Mouse (Mus musculus): ENCODE measurements around the gene Hmbs. TPM values are rescaled to one million over a fixed set of nuclear protein-coding genes. Genes with fewer than 3 reads are reported as not detected.

Hmbs gene
- polyA plus RNA-seq (2017; shearing (Covaris generic)) = 16.5 TPM

GRCm38 (mm10) chr9:44343781-44344421 is at the start of gene Hmbs:
Hmbs (minus strand) TSS chr9:44344228.

GRCm38 (mm10) chr9:44379054-44379834 is 35.2 kb upstream of the Hmbs start, which contains the start of gene Hyou1:
Hyou1 (plus strand) TSS chr9:44379490.

GRCm38 (mm10) chr9:44361190-44361917 is 17.3 kb upstream of the Hmbs start, which contains the start of gene Vps11:
Vps11 (minus strand) TSS chr9:44361670.

DNA sequence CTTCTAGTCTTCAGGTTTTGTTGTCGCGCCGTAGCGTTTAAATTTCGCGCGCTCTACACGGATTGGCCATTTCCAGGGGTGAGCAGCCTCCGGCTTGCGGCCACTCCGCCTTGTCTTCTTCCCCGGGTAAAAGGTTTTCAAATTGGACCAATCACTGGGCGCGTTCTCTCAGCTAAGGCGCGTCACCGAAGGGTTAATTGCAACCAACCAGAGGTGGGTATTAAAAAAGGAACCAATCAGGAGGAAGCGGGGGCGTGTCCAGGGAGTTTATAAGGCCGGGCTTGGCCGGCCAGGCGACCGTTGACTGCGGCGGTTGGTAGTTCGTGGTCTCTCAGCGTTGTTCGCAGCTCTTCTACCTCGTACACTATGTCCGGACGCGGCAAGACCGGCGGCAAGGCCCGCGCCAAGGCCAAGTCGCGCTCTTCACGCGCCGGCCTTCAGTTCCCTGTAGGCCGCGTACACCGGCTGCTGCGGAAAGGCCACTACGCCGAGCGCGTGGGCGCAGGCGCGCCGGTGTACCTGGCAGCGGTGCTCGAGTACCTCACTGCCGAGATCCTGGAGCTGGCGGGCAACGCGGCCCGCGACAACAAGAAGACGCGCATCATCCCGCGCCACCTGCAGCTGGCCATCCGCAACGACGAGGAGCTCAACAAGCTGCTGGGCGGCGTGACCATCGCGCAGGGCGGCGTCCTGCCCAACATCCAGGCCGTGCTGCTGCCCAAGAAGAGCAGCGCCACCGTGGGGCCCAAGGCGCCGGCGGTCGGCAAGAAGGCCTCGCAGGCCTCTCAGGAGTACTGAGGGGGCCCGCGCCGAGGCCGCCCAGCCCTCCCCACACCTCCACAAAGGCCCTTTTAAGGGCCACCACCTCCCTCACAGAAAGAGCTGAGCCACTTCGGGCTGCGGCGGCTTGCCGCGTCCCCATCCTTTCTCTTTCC is 9.4 kb downstream of the Hmbs start, which contains the start of gene H2afx:
H2afx (plus strand) TSS at position 299 of the 935 bp plus-strand sequence.

DNA sequence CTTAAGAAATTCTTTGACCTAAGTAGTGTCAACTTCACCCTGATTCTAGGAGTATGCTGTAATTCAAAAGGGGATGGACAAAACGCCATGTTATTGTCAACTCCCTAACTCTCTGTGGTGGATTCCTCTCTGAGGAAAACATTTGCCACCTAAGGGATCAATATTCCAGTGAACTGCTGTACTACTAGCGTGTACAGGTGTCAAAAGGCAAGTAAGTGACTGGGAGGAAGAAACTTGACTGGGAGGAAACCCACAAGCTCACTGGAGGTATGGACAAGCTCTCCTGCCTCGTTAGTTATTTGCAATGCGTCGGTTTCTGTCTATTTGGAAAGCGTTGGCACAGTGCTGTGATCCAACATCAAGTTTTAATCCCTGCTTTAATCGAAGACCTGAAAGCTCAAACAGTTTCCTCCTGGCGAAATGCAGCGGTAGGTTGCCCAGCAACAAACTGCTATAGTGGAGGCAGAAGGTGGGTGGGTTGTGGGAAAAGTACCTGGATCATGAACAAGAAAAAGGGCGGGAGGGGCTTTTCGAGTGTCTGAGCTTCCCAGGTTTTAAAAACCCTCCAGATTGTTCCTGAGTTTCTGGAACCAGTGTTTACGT is 18.2 kb downstream of the Hmbs start, which contains the start of gene Dpagt1:
Dpagt1 (plus strand) TSS at position 252 of the 603 bp plus-strand sequence.

DNA sequence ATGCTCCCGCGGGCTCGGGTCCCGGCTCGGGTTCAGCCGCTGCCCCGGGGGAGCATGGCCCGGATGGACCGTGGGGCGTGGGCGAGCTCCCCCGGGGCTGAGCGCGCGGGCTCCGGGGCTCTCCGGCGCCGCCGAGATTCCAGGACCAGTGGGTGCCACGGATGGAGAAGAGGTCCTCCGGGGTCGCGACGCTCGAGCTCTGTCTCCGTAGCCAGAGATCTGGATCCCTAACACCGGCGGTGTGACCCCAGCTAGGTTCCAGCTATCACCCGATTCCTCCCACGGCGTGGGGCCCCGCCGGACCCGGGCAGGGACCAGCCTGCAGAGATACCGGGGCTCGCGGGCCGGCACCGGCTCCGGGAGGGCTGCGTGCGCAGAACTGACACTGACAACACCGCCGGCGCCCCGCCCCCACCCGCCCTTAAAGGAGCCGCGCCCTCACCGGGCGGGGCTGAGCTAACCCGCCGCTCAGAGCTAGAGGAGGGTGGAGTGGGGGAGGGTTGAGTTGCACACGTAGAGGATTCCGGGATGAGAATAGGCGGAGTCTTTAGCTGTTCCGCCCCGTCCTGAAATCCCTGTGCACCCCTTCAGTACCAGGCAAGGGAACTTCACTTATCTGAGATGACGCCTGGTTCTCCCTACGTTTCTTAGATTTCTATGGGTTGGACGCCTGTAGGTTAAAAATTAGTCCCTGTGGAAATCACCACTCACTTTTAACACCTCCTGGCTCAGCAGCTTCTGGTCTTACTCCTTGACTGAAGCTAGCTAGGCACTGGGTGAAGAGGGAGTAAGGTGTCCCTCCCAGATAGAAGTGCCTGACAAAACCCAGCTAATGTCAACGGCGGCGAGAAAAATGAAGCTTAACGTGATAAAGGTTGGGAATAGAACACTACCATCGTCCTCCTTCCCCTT is 23.9 kb downstream of the Hmbs start, which contains the start of gene C2cd2l:
C2cd2l (minus strand) TSS at position 399 of the 912 bp plus-strand sequence.

GRCm38 (mm10) chr9:44305466-44306079 is 38.5 kb downstream of the Hmbs start, which contains the start of gene Hinfp:
Hinfp (minus strand) TSS chr9:44305671.

DNA sequence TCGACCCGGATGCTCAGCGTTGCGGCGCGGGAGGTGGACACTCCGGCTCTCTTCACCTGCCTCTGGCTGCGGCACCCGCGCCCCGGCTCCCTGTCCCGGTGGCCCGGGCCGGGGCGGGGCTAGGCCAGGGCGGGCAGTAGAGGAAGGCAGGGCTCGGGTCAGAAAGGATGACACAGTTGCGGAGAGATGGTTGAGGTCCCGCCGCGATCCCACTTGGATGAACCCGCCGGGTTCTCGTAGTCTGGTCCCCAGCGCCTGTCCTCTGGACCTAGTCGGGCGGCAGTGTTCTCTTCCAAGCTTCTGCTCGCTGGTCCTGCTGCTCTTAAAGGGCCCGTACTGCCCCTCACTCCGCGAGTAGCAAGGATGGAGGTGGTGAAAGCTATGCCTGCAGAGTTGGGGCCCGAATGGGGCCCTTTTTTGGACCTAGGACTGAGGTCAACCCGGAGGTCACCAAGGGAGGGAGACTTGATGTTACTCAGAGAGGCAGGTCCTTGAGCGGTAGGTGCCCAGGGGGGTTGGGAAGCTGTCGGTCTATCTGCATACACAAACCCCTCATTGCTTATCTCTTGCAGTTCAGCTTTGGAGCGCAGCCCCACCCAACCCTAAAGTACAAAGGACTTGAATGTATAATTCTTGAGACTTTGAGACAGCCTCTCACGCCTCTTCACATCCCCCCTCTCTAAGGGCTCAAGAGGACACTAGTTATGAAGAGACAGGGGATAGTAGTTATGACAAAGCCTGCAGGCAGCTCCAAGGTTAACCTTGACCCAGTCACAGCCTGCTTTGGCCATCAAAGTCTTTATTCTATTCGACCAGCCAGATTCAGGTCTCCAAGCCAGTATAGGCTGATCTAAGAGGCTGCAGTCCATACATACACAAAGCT is 55.7 kb downstream of the Hmbs start, which contains the start of gene Abcg4:
Abcg4 (minus strand) TSS at position 540 of the 883 bp plus-strand sequence.

Other genes starting within 250 kb of the Hmbs start
- not detected for gene Mfrp, start 242.5 kb downstream of the Hmbs start, polyA plus RNA-seq (2017; shearing (Covaris generic))
- not detected for gene C1qtnf5, start 237.0 kb downstream of the Hmbs start, polyA plus RNA-seq (2017; shearing (Covaris generic))
- gene Gm49380, start 230.7 kb downstream of the Hmbs start, polyA plus RNA-seq (2017; shearing (Covaris generic)) = not detected
- gene Rnf26, start 230.7 kb downstream of the Hmbs start, polyA plus RNA-seq (2017; shearing (Covaris generic)) = 19.4 TPM
- 0.36 TPM for gene Mcam, start 209.8 kb downstream of the Hmbs start, polyA plus RNA-seq (2017; shearing (Covaris generic))
- gene Cbl, start 110.2 kb downstream of the Hmbs start, polyA plus RNA-seq (2017; shearing (Covaris generic)) = 41.9 TPM
- not detected for gene Ccdc153, start 103.6 kb downstream of the Hmbs start, polyA plus RNA-seq (2017; shearing (Covaris generic))
- 0.29 TPM for gene Pdzd3, start 92.8 kb downstream of the Hmbs start, polyA plus RNA-seq (2017; shearing (Covaris generic))
- 5.8 TPM for gene Nlrx1, start 75.6 kb downstream of the Hmbs start, polyA plus RNA-seq (2017; shearing (Covaris generic))
- not detected for gene Abcg4, start 55.6 kb downstream of the Hmbs start, polyA plus RNA-seq (2017; shearing (Covaris generic))
- 41.8 TPM for gene Hinfp, start 38.6 kb downstream of the Hmbs start, polyA plus RNA-seq (2017; shearing (Covaris generic))
- 17.8 TPM for gene C2cd2l, start 23.9 kb downstream of the Hmbs start, polyA plus RNA-seq (2017; shearing (Covaris generic))
- 10.2 TPM for gene Dpagt1, start 18.2 kb downstream of the Hmbs start, polyA plus RNA-seq (2017; shearing (Covaris generic))
- 51.5 TPM for gene H2afx, start 9.5 kb downstream of the Hmbs start, polyA plus RNA-seq (2017; shearing (Covaris generic))
- gene Vps11, start 17.4 kb upstream of the Hmbs start, polyA plus RNA-seq (2017; shearing (Covaris generic)) = 60.2 TPM
- gene Hyou1, start 35.3 kb upstream of the Hmbs start, polyA plus RNA-seq (2017; shearing (Covaris generic)) = 16.7 TPM
- 12.4 TPM for gene Slc37a4, start 52.6 kb upstream of the Hmbs start, polyA plus RNA-seq (2017; shearing (Covaris generic))
- 1,991 TPM for gene Rps25, start 62.9 kb upstream of the Hmbs start, polyA plus RNA-seq (2017; shearing (Covaris generic))
- gene Trappc4, start 63.4 kb upstream of the Hmbs start, polyA plus RNA-seq (2017; shearing (Covaris generic)) = 84.5 TPM
- gene Ccdc84, start 74.3 kb upstream of the Hmbs start, polyA plus RNA-seq (2017; shearing (Covaris generic)) = 44.7 TPM
- gene Foxr1, start 96.9 kb upstream of the Hmbs start, polyA plus RNA-seq (2017; shearing (Covaris generic)) = 0.64 TPM
- gene Upk2, start 110.7 kb upstream of the Hmbs start, polyA plus RNA-seq (2017; shearing (Covaris generic)) = not detected
- 22.4 TPM for gene Bcl9l, start 138.6 kb upstream of the Hmbs start, polyA plus RNA-seq (2017; shearing (Covaris generic))
- 125 TPM for gene Cxcr5, start 217.6 kb upstream of the Hmbs start, polyA plus RNA-seq (2017; shearing (Covaris generic))

All from effector memory CD4-positive, alpha-beta T cell, adult 5 months (primary cell).